Mouse (Mus musculus) spleen, postnatal 36 days (tissue): Measurements from ENCODE around the gene Inpp5b.

Source experiments
- DNase-seq, 2 experiments: peaks; one replicate each; pipeline ENCODE4 v3.0.0; 2022; ENCODE audit warnings: low spot score in 2 of 2, mixed read lengths in 1 of 2

Gene Inpp5b

DNA sequence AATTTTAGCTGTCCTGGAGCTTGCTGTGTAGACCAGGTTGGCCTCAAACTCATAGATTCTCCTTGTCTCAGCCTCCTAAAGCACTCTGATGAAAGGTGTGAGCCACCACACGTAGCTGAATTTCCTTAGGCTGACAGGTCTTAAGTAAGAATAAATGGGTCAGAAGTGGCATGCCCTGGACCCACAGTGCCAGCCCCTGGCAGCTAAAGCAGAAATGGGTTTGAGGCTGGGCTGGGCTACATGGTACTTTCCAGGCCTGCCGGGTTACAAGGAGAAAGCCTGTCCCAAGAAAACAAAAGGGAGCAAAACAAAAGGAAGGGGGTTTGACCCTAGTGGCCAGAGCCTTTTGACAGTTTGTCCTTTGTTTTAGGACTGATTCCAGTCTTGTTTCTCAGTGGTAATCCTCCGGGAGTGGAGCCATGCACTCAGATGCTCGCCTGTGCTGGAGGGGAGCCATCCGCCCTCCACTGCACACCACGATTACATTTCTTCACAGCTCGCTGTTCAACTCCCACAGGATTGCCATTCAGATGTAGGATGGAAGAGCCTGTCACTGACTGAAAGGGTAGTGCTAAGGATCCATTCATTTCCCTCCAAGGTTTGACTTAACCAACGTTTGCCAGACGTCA, 69.8 kb downstream of the Inpp5b start:
- DNase-seq: no peak

DNA sequence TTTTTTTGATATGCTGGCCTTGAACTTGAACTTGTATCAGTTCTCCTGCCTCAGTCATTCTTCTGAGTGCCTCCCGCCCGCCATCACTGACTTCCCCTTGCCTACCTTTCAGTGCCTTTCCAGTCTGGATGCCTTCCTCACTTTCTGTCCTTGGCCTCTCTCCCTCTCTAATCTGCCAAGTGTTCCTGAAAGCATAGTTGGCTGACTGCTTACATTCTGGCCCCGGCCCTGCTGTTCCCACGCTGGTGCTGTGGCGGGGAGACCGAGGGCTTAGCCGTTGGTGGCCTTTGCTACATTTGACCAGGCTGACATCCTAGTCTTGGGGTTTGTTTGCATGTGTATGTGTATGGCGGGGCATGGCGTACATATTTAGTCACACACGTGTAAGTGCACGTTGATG, 74.3 kb downstream of the Inpp5b start:
- DNase-seq: no peak

DNA sequence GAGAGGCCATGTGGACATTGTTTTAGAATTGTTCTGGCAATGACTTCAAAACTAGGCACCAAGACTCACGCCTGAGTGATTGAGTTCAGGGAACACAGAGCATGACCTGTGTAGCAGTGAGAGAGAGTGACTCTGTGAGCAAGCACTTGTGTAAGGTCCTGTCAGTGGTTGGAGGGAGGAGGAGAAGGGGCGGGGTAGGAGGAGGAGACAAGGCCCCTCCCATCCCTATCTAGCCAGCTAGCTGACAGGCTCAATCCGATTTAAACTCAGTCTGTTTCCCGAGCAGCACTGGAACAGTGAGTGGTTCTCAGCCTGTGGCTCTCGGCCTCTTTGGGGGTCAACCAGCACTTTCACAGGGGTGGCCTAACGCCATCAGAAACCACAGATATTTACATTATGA, 76.2 kb downstream of the Inpp5b start:
- peak; percentile 9 to 11 for DNase-seq

DNA sequence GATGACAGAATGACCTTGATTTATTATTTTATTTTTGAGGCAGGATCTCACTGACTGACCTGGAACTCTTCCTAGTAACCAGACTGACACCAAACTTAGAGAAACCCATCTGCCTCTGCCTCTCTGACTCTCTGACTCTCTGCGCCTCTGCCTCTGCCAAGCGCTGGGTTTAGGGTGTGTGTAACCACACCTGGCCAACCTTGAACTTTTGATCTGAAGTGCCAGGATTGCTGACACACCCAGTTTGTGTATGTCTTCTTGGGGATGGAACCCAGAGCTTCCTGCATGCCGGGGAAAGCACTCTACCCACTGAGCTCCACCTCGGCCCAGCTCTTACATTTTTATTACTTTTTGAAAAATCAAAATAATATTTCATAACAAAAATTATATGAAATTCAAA, 77.2 kb downstream of the Inpp5b start:
- no peak for DNase-seq

DNA sequence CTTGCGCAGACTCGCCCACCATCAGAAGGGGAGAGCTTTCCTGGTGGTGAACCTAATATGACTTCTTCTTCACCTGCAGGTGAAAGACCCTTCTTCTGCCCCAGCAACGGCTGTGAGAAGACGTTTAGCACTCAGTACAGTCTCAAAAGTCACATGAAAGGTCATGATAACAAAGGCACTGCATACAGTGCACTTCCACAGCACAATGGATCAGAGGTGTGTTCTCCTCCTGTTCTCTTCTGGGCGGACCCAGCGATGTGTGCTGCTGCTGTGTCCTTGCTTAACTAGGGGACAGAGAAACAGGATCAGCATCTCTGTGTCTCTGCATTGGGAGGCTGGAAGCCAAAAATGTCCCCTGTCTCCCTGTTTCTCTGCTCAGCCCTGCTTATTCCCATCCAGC, 83.3 kb downstream of the Inpp5b start:
- DNase-seq: no peak

DNA sequence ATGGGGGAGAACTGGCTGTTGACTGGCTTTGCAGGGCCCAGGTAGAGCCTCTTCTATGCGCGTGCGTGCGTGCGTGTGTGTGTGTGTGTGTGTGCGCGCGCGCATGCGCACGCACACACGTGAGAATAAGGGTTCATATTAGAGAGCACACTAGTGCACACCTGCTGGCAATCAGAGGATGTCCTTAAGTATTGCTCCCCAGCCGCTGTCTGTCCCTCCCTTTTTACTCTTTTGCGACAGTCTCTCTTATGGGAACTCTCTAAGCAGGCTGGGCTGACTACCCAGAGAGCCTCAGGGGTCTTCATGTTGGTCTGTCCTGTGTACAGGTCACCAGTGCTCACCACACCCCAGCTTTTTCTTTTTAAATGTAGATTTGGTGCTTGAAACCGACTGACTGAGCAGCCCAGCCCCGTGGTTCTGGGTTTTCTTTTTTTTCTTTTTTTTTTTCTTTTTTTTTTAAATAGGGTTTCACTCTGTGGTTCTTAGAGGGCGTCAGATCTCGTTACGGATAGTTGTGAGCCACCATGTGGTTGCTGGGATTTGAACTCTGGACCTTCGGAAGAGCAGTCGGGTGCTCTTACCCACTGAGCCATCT, 83.8 kb downstream of the Inpp5b start:
- DNase-seq: no peak

DNA sequence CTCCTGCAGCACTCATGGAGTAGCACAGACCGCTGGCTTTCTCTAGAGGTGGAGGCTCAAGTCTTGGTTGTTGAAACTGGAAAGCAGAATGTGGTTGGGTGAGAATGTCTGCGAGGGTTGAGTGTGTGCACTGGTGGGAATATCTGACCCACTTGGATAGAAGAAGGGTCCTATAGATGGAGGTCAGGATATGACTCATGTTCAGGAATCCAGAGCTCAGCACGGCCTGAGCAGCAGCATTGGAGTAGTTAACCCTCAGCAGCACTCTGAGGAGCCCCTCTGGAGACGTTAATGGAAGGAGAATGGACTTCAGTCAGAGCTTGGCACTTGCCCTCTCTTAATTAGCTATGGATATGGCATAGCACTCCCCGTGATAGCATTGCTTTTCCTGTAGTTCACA, 88.0 kb downstream of the Inpp5b start:
- no peak for DNase-seq

DNA sequence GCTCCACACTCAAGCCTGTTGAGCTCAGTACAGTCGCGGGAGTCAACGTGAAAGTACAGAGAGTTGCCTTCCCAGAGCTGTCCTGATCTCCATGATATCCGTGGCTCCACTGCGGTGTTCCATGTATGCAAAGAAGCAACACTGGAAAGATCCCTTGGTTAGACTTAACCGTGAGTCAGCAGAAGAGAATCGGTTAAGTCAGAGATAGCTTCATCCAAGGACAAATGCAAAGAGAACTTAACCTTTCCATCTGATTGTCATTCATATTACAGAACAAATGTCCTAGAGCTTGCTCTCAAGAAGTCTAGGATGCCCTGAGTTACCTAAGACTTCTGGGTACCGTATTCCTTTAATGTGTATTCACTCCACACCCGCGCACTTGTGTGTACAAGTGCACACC, 91.1 kb downstream of the Inpp5b start:
- no peak for DNase-seq

DNA sequence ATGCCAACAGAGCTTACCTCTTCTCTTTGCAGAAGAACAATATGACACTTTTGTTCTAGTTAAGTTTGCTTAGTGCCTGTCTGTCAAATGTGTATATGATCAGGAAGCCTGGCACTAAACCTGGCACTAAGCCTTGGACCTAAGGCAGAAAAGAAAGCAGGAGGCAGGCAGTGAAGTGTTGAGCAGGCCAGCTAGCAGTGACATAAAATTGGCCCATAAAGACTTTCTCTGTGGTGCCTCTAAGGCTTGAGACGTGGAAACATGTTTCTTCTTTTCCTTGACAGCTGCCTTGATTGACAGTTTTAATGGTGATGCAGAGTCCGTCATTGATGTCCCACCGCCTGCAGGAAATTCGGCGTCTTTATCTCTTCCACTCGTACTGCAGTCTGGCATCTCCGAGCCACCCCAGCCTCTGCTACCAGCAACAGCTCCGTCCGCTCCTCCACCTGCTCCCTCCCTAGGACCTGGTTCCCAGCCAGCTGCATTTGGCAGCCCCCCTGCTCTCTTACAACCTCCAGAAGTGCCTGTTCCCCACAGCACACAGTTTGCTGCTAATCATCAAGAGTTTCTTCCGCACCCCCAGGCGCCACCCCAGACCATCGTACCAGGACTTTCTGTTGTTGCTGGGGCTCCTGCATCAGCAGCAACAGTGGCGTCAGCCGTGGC, 96.5 kb downstream of the Inpp5b start:
- DNase-seq: no peak

DNA sequence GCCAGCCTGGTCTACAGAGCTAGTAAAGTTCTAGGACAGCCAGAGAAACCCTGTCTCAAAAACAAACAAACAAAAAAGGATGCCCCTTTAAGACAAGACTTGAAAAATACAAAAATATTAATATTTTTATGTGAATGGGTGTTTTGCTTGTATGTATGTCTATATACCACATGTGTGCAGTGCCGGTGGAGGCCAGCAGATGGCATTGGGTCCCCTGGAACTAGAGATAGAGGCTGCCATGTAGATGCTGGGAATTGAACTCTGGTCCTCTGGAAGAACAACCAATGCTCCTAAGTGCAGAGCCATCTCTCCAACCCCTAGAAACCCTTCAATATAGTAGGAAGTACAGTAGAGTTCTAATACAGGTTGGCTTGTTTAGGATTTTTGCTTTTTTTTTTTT, 99.3 kb downstream of the Inpp5b start:
- no peak for DNase-seq

DNA sequence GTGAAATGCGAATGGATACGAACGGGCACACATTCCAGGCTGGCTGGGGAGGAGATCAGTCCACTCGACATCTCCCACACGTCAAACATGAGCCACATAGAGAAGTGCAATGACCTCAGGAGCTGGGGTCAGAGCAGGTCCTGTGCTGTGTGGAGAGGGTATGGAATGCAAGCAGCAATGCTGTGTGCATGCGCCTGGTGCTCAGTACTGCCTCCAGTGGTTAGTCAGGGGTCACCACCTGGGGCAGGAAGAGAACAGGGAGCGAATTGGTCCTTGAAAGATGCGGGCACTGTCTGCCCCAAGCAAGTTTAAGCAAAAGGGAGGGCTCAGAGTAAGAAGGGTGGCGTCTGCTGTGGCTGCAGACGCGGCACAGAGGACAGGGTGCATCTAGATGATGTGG, 101.8 kb downstream of the Inpp5b start:
- DNase-seq: no peak

DNA sequence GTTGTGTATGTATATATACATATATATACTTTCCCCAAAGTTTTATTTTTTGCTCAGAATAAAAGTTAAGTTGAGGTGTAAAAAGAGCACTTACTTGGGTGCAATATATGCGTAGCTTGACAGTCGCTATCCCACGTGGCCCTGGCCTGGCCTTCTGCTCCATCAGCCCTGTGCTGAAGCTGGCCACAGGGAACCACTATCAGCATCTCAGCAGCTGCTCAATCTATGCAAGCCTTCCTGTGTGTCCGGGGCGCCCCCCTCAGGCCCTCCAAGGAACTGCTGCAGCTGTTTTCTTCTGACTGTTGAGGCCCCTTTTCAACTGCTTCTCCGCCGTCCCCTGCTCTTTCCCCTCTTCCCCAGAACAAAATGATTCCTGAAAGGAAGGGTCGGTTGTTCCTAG, 105.9 kb downstream of the Inpp5b start:
- peak; percentile 64 to 72 for DNase-seq

DNA sequence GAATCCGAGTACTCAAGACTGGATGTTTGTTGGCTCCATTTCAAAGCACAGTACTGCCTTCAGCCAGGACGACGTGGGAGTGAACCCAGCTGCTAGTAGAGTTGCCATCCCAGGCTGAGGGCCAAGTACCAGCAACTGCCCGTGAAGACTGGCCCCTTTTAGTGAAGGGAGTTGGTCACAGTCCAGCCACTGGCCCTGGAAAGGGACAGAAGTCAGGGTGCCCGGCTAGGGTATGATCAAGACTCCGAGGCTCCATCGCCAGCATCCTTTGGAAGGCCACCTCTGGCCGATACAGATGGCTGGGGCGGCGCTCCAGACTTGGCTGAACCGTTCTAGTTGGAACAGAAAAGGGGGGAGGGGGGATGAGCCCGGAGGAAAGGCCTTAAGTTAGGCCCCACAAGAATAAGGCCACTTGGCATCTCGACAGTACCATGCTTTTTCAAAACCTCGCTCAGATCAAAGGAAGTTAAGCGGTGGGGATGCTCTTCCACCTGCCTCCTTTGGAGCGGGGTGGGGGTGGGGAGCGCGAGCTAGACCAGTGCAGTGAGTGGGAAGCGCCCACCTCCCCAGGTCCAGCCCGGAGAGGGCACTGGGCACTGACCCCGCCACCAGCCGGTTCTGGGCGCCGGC, 108.1 kb downstream of the Inpp5b start:
- no peak for DNase-seq

DNA sequence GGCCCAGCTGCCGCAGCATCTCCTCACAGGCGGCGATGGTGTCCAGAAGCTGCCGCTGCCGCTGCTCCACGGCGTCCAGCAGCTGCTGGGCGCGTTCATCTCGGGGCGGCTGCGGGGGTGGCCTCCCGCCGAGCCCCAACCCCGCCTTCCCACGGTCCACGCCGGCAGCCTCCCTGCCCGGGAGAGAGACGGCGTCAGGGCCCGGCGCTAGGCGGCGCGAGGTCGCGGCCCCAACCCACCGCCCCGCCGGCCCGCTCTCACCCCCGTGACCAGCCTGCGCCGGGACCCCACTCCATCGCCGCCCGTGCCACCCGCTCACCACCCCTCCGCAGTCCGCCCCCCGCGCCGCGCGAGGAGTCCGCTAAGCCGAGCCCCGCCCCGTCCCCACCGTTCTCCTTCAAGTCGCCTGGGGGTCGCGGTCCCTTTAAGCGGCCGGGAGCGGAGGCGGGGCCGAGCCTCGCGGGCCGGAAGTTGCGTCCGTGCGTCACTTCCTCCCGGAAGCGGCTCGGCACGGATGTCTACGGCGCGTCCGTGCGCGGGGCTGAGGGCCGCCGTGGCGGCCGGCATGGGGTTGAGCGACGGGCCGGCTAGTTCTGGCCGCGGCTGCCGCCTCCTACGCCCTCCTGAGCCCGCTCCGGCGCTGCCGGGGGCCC, 108.7 kb downstream of the Inpp5b start, which contains the start of gene Yrdc:
Yrdc (plus strand) TSS at position 419 of the 653 bp plus-strand sequence.
- peak; percentile 90 to 91 for DNase-seq
